Mouse (Mus musculus): ENCODE results near the gene Cadm1. TPM values are rescaled to one million over a fixed set of nuclear protein-coding genes. Genes with fewer than 3 reads are reported as not detected.

The Cadm1 gene
- total RNA-seq, 2 experiments from 2014 or later = 230 to 269 TPM

DNA sequence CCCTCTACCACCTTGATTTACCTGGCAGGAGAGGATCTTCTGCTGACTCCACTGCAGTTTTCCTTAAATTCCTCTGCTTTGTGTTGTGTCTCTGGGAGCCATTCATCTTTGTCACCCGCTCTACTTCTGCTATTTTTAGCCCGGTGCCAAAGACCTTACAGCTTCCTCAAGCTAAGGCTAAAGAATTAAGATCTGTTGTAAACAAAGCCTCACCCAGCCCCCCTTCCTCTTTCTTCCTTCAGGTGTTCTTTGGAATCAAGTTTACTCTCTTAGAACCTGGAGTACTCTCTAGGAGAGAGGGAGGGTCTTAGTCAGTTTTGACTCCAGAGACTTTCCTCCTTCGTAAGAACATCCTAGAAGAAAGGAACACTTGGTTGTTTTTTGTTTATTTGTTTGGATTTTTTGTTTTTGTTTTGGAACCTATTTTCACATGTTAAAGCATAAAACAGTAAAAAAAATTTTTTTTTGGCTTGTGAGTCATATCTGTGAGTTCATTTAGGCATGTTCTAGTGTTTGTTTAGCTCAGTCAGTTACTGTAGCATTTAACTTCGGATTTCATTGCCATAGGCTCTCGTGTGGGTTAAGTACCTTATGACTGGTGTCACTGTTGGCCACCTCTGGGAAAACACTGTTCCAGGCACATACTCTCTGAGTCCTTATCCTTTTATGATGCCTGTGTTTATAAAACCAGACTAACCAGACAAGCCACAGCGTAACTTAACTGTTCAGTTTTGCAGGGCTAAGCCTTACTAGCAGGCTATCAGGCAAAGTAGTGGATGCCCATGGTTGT, 51.8 kb downstream of the Cadm1 start:
- DNase-seq (ENCODE audit: extremely low spot score in 1 of 2, low spot score in 2 of 2) = no peak
- no peak overlapping the region for H3K27ac ChIP-seq
- no peak overlapping the region for H3K4me3 ChIP-seq
- TF ChIP-seq CTCF (IDR thresholded peaks at IDR 0.05) = no peak
- intact Hi-C loops (cut with DNase I) = no loop called here

GRCm38 (mm10) chr9:47583241-47583640, 53.3 kb downstream of the Cadm1 start:
- Histone ChIP-seq H3K27ac (no peak overlapping the region), H3K4me3 (no peak overlapping the region)
- intact Hi-C loops (cut with DNase I) = no loop called here
- DNase-seq (ENCODE audit: extremely low spot score in 1 of 2, low spot score in 2 of 2) = no peak
- no peak for TF ChIP-seq CTCF (IDR thresholded peaks at IDR 0.05)

DNA sequence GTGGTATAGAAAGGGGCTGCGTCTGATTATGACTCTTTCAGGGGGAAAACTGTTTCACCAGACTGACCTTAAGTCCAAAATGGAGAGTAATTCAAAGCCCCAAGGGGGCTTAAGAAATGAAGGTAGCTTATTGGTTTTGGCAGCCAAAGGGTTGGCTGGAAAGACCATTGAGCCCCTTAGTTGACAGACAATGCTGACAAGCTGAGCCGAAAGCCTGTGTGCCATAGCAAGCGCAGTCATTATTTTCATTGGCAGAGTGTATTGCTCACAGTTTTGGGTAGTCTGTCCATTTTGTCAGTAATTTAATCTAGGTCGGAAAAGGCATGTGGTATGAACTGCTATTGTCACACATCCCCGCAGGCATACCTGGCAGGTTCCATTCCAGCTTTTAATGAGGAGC, 56.2 kb downstream of the Cadm1 start:
- no peak for TF ChIP-seq CTCF (IDR thresholded peaks at IDR 0.05)
- intact Hi-C loops (cut with DNase I) = loop anchor here (5.0 kb wide), 1 partner anchor 111 kb away; no protein-coding TSS in a partner anchor
- H3K4me3 ChIP-seq = no peak overlapping the region
- no peak for DNase-seq (ENCODE audit: extremely low spot score in 1 of 2, low spot score in 2 of 2)
- no peak overlapping the region for H3K27ac ChIP-seq

- H3K27ac ChIP-seq = no peak overlapping the region
These were observed 56.9 kb downstream of the Cadm1 start for GRCm38 (mm10) chr9:47586839-47587238.

DNA sequence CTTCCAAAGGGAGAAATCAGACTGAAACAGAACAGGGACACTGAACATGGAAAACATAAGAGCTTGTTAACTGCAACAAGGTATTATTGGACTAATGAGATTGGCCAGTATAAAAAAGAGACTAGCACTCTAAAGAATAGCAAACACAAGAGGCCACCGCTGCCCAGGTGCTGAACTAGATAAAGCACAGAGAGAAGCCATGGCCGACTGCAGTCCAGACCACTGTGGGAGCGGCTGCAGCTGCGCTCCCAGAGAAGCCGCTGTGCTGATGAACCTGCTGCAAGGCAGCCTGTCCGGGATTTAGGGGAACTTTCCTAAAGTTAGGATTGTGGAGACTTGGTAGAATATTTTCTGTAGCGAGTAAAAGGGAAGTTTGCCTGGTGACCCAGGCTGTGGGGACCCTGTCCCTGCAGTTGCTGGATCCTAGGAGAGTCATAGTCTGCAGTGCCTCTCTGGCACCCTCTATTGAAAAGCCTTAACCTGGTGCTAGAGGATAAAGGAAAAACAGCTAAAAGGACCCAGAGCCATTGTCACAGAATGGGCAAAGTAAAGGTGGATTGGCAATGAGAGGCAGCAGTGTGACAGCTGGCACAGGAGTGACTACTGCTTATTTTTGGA, 57.7 kb downstream of the Cadm1 start:
- Histone ChIP-seq H3K4me3 (no peak overlapping the region), H3K27ac (no peak overlapping the region)
- no peak for DNase-seq (ENCODE audit: extremely low spot score in 1 of 2, low spot score in 2 of 2)
- intact Hi-C loops (cut with DNase I) = loop anchor here (5.0 kb wide), 1 partner anchor 110 kb away; no protein-coding TSS in a partner anchor
- peak; percentile 72 for TF ChIP-seq CTCF (IDR thresholded peaks at IDR 0.05)

More at GRCm38 (mm10) chr9:47586839-47587238, 56.9 kb downstream of the Cadm1 start:
- H3K4me3 ChIP-seq = no peak overlapping the region
- TF ChIP-seq CTCF (IDR thresholded peaks at IDR 0.05) = no peak
- intact Hi-C loops (cut with DNase I) = loop anchor here (5.0 kb wide), 1 partner anchor 110 kb away; no protein-coding TSS in a partner anchor
- DNase-seq (ENCODE audit: extremely low spot score in 1 of 2, low spot score in 2 of 2) = no peak

DNA sequence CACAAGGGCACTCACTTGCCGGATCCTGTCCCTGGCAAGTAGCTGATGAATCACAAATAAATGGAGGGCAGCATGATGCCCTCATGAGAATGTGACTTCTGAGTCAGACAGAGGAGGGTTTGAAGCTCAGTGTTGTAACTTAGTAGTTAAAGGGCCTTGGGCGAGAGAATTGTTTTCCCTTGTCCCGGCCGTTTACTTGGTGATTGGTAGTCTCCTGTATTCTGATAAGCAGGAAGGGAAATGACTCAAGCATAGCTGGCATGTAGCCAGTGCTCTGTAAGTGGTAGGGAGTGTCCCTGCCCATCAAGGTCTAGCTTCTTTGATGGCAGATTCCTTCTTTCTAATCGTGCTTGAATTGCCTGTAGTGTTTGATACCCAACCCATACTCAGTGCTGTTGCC, 59.9 kb downstream of the Cadm1 start:
- TF ChIP-seq CTCF (IDR thresholded peaks at IDR 0.05) = no peak
- Histone ChIP-seq H3K4me3 (no peak overlapping the region), H3K27ac (no peak overlapping the region)
- DNase-seq (ENCODE audit: extremely low spot score in 1 of 2, low spot score in 2 of 2) = no peak
- intact Hi-C loops (cut with DNase I) = loop anchor here (5.0 kb wide), 1 partner anchor 107 kb away; no protein-coding TSS in a partner anchor

DNA sequence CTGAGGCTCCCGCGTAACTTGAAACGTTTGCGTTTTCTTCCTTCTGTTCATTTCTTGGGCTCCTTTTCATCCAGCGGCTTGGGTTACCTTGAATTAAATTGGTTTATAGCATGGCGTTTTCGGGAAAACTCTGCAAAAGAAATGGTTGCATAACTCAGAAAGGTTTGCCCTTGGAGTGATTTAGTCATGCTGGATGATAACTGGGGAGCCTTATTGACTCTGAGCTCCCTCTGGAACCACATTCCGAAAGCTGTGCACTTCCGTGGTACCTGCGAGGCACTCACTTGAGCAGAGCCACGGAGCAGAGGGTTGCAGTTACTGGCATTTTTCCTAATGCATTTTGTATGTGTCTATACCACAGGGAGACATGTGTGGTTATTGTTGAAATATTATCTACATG, 71.6 kb downstream of the Cadm1 start:
- no peak for TF ChIP-seq CTCF (IDR thresholded peaks at IDR 0.05)
- H3K27ac ChIP-seq = no peak overlapping the region
- intact Hi-C loops (cut with DNase I) = no loop called here
- no peak overlapping the region for H3K4me3 ChIP-seq
- no peak for DNase-seq (ENCODE audit: extremely low spot score in 1 of 2, low spot score in 2 of 2)

GRCm38 (mm10) chr9:47603971-47604370, 74.0 kb downstream of the Cadm1 start:
- no peak for DNase-seq (ENCODE audit: extremely low spot score in 1 of 2, low spot score in 2 of 2)
- no peak for TF ChIP-seq CTCF (IDR thresholded peaks at IDR 0.05)
- H3K27ac ChIP-seq = no peak overlapping the region
- intact Hi-C loops (cut with DNase I) = no loop called here
- no peak overlapping the region for H3K4me3 ChIP-seq

DNA sequence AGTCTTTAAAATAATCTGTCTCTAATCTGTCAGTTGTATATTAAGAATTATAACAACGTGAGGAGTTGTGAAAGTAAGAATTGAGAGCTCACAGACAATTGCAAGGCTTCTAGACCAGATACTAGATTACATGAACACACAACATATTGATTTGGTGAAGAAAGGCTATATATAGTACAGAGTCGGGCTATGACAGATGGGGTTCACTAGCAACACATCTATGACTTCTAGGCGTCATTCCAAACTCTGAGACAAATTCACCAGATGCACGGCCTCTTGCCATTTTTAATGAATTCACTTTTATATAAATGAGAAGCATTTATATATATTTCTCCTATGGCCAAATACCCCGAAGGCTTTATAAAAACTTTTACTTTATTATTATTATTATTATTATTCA, 75.7 kb downstream of the Cadm1 start:
- H3K27ac ChIP-seq = no peak overlapping the region
- no peak for TF ChIP-seq CTCF (IDR thresholded peaks at IDR 0.05)
- intact Hi-C loops (cut with DNase I) = no loop called here
- DNase-seq (ENCODE audit: extremely low spot score in 1 of 2, low spot score in 2 of 2) = no peak
- no peak overlapping the region for H3K4me3 ChIP-seq

- H3K4me3 ChIP-seq = no peak overlapping the region
- no peak for DNase-seq (ENCODE audit: extremely low spot score in 1 of 2, low spot score in 2 of 2)
- no peak overlapping the region for H3K27ac ChIP-seq
- TF ChIP-seq CTCF (IDR thresholded peaks at IDR 0.05) = no peak
- intact Hi-C loops (cut with DNase I) = no loop called here
These were observed 78.5 kb downstream of the Cadm1 start for GRCm38 (mm10) chr9:47608441-47608840.

DNA sequence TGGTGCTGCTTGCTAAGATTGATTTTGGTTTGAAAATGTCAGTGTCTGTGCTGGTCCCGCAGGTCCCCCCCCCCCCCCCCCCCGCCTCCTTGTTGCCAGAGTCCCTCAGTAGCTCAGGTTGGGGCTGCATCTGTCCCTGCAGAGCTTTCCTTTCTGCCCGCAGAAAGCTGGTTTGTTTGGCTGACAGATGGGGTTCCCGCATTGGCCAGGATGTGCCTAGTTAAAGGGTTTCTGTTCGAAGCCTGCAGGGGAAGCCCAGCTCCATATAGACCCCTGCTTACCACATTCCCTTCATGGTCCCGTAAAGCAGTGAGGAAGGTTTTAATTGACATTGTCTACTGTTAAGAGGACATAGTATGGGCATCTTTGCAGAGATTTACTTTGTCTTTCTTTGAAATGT, 78.9 kb downstream of the Cadm1 start:
- intact Hi-C loops (cut with DNase I) = no loop called here
- H3K27ac ChIP-seq = no peak overlapping the region

GRCm38 (mm10) chr9:47609443-47609842, 79.5 kb downstream of the Cadm1 start:
- no peak for DNase-seq (ENCODE audit: extremely low spot score in 1 of 2, low spot score in 2 of 2)
- intact Hi-C loops (cut with DNase I) = no loop called here
- TF ChIP-seq CTCF (IDR thresholded peaks at IDR 0.05) = no peak
- no peak overlapping the region for H3K27ac ChIP-seq
- H3K4me3 ChIP-seq = no peak overlapping the region

More for the DNA sequence above, 78.9 kb downstream of the Cadm1 start:
- DNase-seq (ENCODE audit: extremely low spot score in 1 of 2, low spot score in 2 of 2) = no peak
- no peak for TF ChIP-seq CTCF (IDR thresholded peaks at IDR 0.05)
- H3K4me3 ChIP-seq = no peak overlapping the region

Data from left cerebral cortex, adult 2 months (tissue).